Mouse (Mus musculus) lung, postnatal 0 days (tissue): Measurements from ENCODE around the gene Olfr1321. TPM values are rescaled to one million over a fixed set of nuclear protein-coding genes. Genes with fewer than 3 reads are reported as not detected.

Experiments used
- ATAC-seq: fragments of 200-750 bp; cut with Nextera tagmentation; 2 replicates; pipeline ENCODE4 v1.8.0; 2017; ENCODE audit warnings: moderate library complexity
- DNase-seq: peaks from one replicate; pipeline ENCODE4 v3.0.0-alpha.2; 2016; ENCODE audit warnings: low spot score
- H3K27ac ChIP-seq: fragments of 300-500 bp; sonication (generic); 2 replicates; pipeline ENCODE4 v1.5.1; 2014; ENCODE audit warnings: antibody characterized with exemption, mild to moderate bottlenecking, low read length, mixed read lengths
- H3K27me3 ChIP-seq: fragments of 300-500 bp; sonication (generic); replicated peaks from 2 replicates; pipeline ENCODE4 v1.6.1; 2014; ENCODE audit warnings: low read length, mixed read lengths; ENCODE audit not compliant: insufficient read depth
- H3K36me3 ChIP-seq: fragments of 300-500 bp; sonication (generic); 2 replicates; pipeline ENCODE4 v1.6.1; 2014; ENCODE audit warnings: low read length, mixed read lengths; ENCODE audit not compliant: insufficient read depth
- H3K4me1 ChIP-seq: fragments of 300-500 bp; sonication (generic); 2 replicates; pipeline ENCODE4 v1.6.1; 2014; ENCODE audit warnings: antibody characterized with exemption, low read depth, low read length, mixed read lengths; ENCODE audit not compliant: insufficient read depth
- H3K4me2 ChIP-seq: fragments of 300-500 bp; sonication (generic); replicated peaks from 2 replicates; pipeline ENCODE4 v1.6.1; 2014; ENCODE audit warnings: low read depth, mild to moderate bottlenecking, low read length, moderate library complexity, mixed read lengths
- H3K4me3 ChIP-seq: fragments of 300-500 bp; sonication (generic); 2 replicates; pipeline ENCODE4 v1.5.1; 2014; ENCODE audit warnings: low read depth, low read length
- H3K9ac ChIP-seq: fragments of 300-500 bp; sonication (generic); replicated peaks from 2 replicates; pipeline ENCODE4 v1.6.1; 2014; ENCODE audit warnings: low read depth, mild to moderate bottlenecking
- H3K9me3 ChIP-seq: fragments of 300-500 bp; sonication (generic); 2 replicates; pipeline ENCODE4 v1.6.1; 2016; ENCODE audit warnings: low read length, mixed read lengths
- CTCF ChIP-seq: IDR thresholded peaks from 2 replicates; pipeline ENCODE4 v1.5.1; 2016; ENCODE audit warnings: antibody characterized with exemption, mild to moderate bottlenecking
- EP300 ChIP-seq: IDR thresholded peaks from 2 replicates; pipeline ENCODE4 v1.6.1; 2016; ENCODE audit warnings: antibody characterized with exemption, mild to moderate bottlenecking, control low read depth
- WGBS: fragments of 180-500 bp; shearing (Covaris S2); extraction: QIAGEN DNeasy Blood & Tissue Kit; methylation state at CpG from one replicate; pipeline ENCODE4 v1.1.7; 2014; 5-methylcytosine and 5-hydroxymethylcytosine counted together
- polyA plus RNA-seq: library from polyadenylated mRNA; unstranded; fragments of >200 nt; fragmentation: Nextera tagmentation; extraction: Ambion mirVana; gene quantifications from 2 replicates; pipeline ENCODE4 v1.2.1, GENCODE M21; 2015

Olfr1321 gene
- not detected in 2 replicates for polyA plus RNA-seq

DNA sequence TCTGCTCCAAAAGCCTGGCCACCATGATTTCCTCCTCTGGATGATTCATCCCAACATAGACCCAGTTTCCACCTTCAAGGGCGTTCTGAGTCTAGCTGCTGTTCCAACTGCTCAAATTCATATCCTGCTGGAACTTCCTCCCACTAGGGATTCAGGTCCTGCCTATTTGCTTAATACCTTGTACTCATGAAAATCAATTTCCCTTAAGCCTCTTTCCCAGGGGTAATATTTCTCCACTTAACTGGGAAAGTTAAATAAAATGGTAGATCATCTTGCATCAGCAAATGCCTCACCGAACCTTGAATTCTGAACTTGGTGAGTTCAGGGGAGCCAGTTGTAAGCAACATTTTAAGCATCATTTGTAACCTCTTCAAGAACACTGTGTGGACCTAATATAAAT is at the start of gene Olfr1321:
Gene Olfr1321 (minus strand): TSS at position 101 of the 400 bp plus-strand sequence.
- DNase-seq (no peak), ATAC-seq (no peak)
- TF ChIP-seq CTCF (no peak), EP300 (no peak)
- Histone ChIP-seq H3K9me3 (no peaks in the 10 kb centered on the region), H3K4me1 (no peaks in the 10 kb centered on the region), H3K27ac (no peak within 1 kb of the TSS), H3K4me3 (no peak within 1 kb of the TSS), H3K36me3 (no peaks in the 10 kb centered on the region), H3K4me2 (no peak within 1 kb of the TSS), H3K9ac (no peak within 1 kb of the TSS), H3K27me3 (no peaks in the 10 kb centered on the region)
- 68% methylated on average over 2 of the region's 2 CpGs for WGBS

DNA sequence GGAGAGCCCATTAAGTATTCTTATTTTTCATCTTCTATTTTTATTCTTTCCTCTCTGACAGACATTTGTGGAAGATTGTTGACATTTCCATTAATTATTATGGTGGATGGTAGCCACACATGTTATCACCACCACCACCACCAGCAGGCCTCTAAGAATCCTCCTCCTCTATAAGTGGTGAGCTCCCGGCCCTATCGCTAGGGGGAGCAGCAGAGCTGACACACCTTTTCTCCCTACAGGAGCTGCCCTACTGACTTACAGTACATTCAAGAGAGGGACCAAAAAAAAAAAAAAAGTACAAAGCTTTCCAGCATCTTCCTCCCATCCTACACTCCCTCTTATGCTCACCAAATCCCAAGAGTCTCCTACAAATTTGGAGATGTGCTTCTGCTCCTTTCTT is 36.0 kb upstream of the Olfr1321 start:
- Histone ChIP-seq H3K4me2 (no peak overlapping the region), H3K4me1 (no peaks in the 10 kb centered on the region), H3K27me3 (no peaks in the 10 kb centered on the region), H3K36me3 (no peaks in the 10 kb centered on the region), H3K27ac (no peak overlapping the region), H3K9me3 (no peaks in the 10 kb centered on the region), H3K9ac (no peak overlapping the region), H3K4me3 (no peak overlapping the region)
- no peak for TF ChIP-seq EP300
- peak; percentile 15 for TF ChIP-seq CTCF
- WGBS: 23% methylated on average over 2 of the region's 2 CpGs
- ATAC-seq (no peak), DNase-seq (no peak)

DNA sequence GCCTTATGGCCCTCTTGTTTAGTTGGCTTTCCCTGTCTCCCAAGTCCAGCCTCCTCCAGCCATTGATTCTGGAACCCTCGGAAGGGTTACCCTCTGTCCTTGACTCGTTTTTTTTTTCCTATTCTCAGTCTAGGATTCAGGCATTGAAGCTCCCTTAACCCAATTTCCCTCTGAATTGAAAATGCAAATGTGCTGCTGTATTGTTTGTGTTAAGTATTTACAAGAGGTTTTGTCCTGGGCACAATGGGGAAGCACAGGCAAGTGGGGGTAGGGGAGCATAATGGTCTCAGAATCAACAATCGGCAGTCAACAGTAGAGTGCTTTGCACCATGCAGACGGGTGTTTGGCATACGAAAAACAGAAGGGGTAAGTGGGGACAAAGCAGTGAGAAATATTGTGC is 10.3 kb upstream of the Olfr1321 start:
- H3K27me3 ChIP-seq: no peaks in the 10 kb centered on the region
- H3K4me1 ChIP-seq: no peaks in the 10 kb centered on the region
- H3K9ac ChIP-seq: no peak overlapping the region
- TF ChIP-seq CTCF: no peak
- no peak for TF ChIP-seq EP300
- no peak overlapping the region for H3K27ac ChIP-seq
- no peak overlapping the region for H3K4me3 ChIP-seq
- H3K4me2 ChIP-seq: no peak overlapping the region
- no peaks in the 10 kb centered on the region for H3K9me3 ChIP-seq
- no peak for DNase-seq
- H3K36me3 ChIP-seq: no peaks in the 10 kb centered on the region
- WGBS: 44% methylated on average over 5 of the region's 5 CpGs
- ATAC-seq: no peak

Other genes starting within 250 kb of the Olfr1321 start
- gene Olfr1320, start 62.7 kb downstream of the Olfr1321 start, polyA plus RNA-seq: not detected in 2 replicates
- gene Igsf1, start 62.7 kb upstream of the Olfr1321 start, polyA plus RNA-seq: 3.5 and 3.9 TPM in 2 replicates
- gene Olfr1322, start 156.4 kb upstream of the Olfr1321 start, polyA plus RNA-seq: not detected in 2 replicates